Mouse (Mus musculus) A20 (cell line): ENCODE results near the gene Chst2.

ENCODE experiments used
- DNase-seq: peaks from one replicate; pipeline ENCODE4 v3.0.0-alpha.2; 2011; ENCODE audit warnings: low read depth, low spot score

Chst2 gene

DNA sequence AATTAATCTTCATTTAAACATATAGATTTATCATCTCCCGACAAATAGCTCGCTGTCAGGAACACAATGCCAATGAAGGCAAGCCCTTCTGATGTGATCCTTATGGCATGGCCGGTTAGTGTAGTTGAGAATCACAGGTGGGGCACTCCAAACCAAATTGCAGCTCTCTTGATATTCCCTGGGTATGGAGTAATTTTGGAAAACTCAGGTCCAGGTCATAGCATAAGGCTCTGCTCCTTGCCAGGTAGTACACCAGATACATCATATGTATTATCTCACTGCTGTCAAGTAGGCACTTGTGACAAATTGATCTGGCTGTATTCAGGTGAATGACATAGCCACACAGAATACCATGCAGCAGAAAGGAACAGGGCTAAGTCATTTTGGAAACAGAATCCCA lies 40.6 kb downstream of the Chst2 start:
- no peak for DNase-seq

DNA sequence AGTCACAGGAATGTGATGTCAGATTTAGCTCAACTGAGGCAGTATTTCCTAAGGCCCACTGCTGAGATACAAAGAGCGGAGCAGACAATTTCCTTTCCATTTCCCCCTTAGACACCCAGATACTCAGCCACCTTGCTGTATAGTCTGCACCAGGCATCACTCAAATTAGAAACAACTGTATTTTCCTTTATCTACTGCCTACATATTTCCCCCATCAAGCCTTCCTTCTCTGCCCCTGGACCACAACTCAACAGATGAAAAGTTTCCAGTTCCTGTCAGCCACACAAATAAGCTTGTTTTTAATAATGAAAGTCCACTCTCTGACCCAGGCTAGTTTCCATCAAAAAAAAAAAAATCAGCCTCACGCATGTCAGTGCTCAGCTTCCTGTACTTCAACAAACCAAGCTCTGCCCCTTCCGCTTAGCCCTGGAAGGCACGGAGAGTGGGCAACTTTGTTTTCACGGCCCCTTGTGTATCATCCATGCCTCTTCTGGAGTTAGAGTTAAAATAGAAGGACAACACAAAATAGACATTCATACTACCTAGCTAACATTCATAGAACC lies 52.6 kb downstream of the Chst2 start:
- no peak for DNase-seq

DNA sequence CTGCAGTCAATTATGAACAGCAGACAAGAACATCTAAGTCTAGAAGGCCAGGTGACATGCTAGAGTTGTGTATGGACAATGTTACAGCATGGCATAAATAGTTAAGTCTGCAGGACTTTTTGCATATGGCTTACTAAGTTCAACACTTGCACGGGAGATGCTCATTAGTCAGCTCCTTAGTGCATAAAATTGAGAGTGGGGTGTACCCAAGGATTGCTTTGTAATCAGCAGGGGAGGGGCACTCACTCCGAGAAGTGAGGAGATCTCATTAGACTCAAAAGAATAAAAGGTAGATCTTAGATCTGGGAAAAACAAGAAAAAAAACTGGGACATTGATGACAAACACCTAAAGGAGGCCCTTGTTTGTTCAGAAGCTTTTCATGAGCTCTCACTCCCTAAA lies 54.6 kb downstream of the Chst2 start:
- DNase-seq = no peak

DNA sequence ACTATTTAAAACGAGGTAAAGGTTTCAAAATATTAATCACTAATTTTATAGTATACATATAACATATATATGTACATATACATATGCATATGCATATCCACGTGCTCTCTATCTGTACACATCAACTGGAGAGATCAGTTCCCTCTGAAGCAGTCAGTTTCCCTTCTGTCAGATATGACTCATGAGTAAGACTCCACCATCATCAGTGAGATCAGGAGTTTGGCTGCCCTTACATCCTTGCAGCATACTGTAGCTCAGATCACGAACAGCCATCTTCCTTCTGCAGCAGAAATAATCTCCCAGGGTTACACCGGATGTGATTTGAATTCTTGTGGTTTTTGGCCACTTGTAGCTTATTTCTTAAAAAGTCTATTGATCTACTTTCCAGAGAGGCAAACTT lies 56.0 kb downstream of the Chst2 start:
- no peak for DNase-seq
